Mouse (Mus musculus) heart, adult 8-10 months (tissue): ENCODE data around the gene Serinc3. TPM values are rescaled to one million over a fixed set of nuclear protein-coding genes. Genes with fewer than 3 reads are reported as not detected.

Experiments
- DNase-seq: peaks from one replicate; pipeline ENCODE4 v3.0.0; 2022; ENCODE audit warnings: low spot score
- total RNA-seq, 4 experiments: library from RNA; stranded (reverse); gene quantifications; 2 replicates each; pipeline ENCODE4 v1.2.4; 2022

The Serinc3 gene
- total RNA-seq, 4 experiments from 2014 or later = 272 to 302 (median 297) TPM

DNA sequence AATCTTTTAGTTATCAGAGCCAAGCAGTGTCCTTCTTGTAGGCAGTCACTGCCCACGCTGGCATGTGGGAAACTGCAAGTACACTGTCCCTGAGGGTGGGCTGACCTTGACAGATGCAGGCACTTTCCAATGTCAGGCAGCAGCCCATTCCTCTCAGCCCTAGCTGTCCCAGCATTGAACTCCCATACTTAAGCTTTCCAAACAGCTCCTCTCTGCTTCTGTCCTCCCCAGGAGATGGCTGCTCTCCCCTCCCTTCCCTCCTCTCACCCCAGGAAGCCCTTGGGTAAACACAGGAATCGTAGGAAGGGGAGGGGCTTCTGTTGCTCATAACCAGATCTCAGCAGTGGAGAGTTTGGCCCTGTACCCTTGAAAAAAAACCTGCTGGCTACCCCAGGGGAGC lies 49.8 kb downstream of the Serinc3 start:
- peak; percentile 73 for DNase-seq

- no peak for DNase-seq
Observed at GRCm38 (mm10) chr2:163593636-163594282, 51.2 kb downstream of the Serinc3 start.

GRCm38 (mm10) chr2:163592084-163592483 lies 52.8 kb downstream of the Serinc3 start:
- DNase-seq = no peak

DNA sequence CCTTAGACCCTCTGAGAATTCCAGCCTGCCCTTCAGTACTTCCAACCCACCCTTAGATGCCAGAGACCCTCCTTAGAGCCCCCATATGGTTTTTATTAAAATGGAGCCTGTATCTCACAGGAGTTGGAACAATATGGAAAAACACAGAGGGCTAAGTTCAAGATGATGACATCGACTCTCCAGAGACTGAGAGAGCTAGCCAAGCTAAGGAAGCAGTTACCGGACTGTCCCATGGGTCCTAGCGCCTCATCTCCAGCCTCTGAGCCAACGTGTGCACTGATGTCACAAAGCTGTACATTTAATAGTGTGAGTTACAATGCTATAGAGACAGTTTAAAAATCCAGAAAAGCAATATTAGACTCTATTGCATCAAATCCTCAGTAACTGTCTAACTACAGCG lies 53.9 kb downstream of the Serinc3 start:
- DNase-seq = no peak

DNA sequence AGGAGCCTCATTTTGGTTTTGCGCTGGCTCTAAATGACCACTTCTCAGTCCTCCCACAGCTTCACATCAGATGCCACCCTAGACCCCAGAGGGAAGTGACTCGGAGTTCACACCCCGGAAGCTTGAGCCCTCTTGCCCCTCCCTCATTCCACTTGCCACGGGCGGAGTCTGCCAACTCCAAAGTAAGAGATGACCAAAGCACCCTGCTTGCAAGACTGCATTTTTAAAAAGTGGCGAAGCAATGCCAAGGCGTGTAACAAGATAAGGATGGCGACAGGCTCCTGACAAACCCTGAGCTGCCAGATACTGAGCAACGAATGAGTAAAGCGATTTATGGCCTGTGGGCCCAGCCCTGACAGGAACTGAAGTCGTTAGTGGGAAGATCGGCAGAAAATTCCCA lies 54.7 kb downstream of the Serinc3 start:
- DNase-seq = no peak

DNA sequence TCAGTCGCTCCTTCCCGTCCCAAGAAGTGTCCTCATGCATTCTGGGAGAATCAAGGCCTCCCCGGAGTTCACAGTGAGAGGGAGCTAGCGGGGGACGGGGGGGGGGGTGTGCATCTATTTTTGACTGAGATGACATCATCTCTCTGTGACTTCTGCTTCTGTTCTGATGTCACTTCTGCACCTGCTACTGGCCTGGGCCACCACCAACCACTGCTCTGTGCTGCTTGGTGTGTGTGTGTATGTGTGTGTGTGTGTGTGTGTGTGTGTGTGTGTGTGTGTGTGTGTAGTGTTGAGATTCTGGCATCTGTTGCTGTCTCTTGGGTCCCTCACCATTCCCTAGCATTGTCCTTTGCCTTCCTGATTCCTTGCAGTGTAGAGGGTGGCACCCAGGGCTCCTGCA lies 57.4 kb downstream of the Serinc3 start:
- no peak for DNase-seq

DNA sequence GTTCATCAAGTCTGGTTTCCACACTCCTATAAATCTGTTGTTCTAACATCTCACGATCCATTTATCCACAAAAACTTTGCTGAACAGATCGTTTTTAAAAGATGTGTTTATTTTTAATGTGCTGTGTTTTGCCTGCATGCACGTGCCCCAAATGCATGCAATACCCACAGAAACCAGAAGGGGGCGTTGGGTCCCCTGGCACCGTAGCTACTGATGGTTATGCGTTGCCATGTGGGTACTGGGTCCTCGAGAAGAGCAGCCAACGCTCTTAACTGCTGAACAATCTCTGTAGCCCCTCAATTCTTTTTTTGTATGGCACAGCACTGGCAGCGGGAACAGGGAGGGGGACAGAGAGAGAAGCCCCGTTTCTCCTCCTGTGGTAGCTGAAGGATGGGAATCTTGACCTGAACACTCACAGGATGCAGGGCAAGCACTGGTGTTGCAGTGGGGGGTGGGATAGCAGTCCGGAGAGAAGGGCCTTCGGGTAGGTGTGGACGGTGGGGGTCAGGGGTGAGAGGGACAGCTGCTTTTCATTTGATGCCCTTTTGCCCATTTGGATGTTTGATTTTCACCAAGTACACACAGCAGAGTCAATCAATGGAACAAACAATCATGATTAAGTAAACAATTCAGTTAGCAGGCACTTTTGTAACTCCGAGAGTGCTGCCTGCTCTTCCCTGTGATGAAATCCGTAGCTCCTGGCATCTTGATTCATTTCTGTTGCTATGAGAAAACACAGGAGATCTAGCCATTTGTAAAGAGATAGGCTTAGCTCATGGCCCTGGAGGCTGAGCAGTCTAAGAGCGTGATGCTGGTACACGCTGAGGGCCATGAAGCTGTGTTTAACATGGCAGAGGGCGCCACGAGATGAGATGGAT lies 58.3 kb downstream of the Serinc3 start:
- no peak for DNase-seq

DNA sequence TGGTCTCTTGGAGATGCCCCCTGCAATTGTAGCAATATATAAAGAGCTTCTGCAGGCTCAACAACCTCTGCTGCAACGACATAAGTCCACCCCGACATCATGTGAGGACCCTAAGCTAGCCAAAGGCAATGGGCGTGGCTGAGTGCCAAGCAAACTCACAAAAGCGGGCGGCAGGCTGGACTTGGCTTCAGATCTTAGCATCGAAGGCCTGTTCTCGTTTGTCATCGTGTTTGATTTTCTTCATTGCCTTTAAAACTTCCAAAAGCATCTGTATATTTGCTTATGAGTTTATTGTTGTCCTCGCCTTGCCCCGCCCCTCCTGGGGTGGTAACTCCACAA lies 60.9 kb downstream of the Serinc3 start:
- no peak for DNase-seq

DNA sequence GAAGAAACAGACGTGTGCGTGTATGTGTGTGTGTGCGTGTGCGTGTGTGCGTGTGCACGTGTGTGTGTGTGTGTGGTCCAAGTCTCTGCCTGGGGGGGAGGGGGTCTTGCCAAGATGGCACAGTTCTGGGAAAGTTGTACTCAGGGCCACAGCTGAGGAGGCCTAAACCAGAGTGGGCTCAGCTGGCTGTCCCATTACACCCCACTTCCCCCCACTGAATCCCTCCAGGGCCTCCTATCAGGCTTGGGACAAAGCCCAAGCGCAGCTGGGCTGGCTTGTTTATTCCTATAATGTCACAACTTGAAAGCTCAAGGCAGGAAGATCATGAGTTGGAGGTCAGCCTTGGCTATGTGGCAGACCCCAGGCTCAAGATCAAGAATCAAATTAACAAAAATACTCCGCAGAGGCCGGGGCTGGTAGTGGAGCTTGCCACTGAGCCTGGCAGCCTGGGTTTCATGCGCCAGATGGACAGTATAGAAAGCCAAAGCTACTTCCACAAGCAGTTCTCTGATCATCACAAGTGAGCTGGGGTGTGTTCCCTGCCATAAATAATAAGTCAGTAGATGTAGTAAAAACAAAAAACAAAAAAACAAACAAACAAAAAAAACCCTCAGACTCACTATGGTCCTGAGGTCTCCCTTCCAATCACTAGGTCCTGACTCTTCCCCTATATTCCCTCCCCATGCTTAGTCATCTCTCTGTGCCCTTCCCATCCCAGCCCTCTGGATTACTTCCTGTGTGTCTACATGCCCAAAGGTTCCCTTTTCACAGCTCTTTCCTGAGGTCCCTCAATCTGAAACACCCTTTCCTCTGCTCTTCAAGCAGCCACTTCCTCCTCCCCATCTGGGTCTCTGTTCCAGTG lies 61.5 kb downstream of the Serinc3 start:
- DNase-seq = no peak

- no peak for DNase-seq
Observed at GRCm38 (mm10) chr2:163580069-163580945, 64.6 kb downstream of the Serinc3 start.

DNA sequence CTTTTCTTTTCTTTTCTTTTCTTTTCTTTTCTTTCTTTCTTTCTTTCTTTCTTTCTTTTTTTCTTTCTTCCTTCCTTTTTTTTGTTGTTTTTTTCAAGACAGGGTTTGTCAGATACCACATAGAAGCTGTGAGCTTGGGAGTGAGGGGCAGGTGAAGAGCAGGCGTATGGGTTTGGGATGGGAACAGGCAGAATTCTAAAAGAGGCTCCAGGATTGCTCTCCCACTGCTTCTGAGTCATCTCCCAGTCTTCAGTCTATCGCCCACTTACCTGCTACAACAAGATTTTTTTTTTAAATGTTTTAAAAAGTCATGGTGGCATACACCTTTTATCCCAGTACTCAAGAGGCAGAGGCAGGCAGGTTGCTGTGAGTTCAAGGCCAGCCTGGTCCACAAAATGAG lies 66.9 kb downstream of the Serinc3 start:
- no peak for DNase-seq

GRCm38 (mm10) chr2:163575248-163575647 lies 69.7 kb downstream of the Serinc3 start:
- DNase-seq = no peak

- DNase-seq = no peak
Observed at GRCm38 (mm10) chr2:163574321-163574720, 70.6 kb downstream of the Serinc3 start.

Other genes with a start within 250 kb of the Serinc3 start
- 100 to 1,000 TPM; 423 to 464 (median 433) TPM for gene Jph2, start 247.1 kb downstream of the Serinc3 start, total RNA-seq
- gene Oser1, start 220.4 kb downstream of the Serinc3 start, total RNA-seq = 10 to 100 TPM; 19.4 to 21.8 (median 20.3) TPM
- not detected for gene Gdap1l1, start 206.7 kb downstream of the Serinc3 start, total RNA-seq
- 100 to 1,000 TPM; 197 to 218 (median 209) TPM for gene Fitm2, start 172.5 kb downstream of the Serinc3 start, total RNA-seq
- not detected for gene R3hdml, start 152.8 kb downstream of the Serinc3 start, total RNA-seq
- not detected for gene Hnf4a, start 138.3 kb downstream of the Serinc3 start, total RNA-seq
- 10 to 100 TPM in 2 of 4 experiments, 1 to 10 TPM in 2; 7.4 to 15.0 (median 11.4) TPM for gene Ttpal, start 42.8 kb downstream of the Serinc3 start, total RNA-seq
- 100 to 1,000 TPM; 214 to 247 (median 224) TPM for gene Pkig, start 13.3 kb upstream of the Serinc3 start, total RNA-seq
- gene Ada, start 105.1 kb upstream of the Serinc3 start, total RNA-seq = 1 to 10 TPM in 2 of 4 experiments, under 1 TPM in 2; 0.46 to 1.2 (median 0.89) TPM
- 1 to 10 TPM in 2 of 4 experiments, under 1 TPM in 2; 0.65 to 2.6 (median 1.4) TPM for gene Ccn5, start 175.7 kb upstream of the Serinc3 start, total RNA-seq
- not detected for gene Kcnk15, start 208.5 kb upstream of the Serinc3 start, total RNA-seq